Mouse (Mus musculus) mouse trophoblast stem cell (cell line): ENCODE results near the gene Gm21650.
"Not testable (repeated sequence)": the region's sequence is repeated elsewhere in the genome, so short reads cannot be mapped to it uniquely, and the experiment has no call there.

ENCODE experiments used
- in situ Hi-C, 2 experiments: fragments of 300-500 bp; cut with MseI, MboI; formaldehyde crosslinking; loops; 2 replicates in 1 of 2; 3 replicates in 1 of 2; pipeline ENCODE4 v1.15.1; 2025

The Gm21650 gene

DNA sequence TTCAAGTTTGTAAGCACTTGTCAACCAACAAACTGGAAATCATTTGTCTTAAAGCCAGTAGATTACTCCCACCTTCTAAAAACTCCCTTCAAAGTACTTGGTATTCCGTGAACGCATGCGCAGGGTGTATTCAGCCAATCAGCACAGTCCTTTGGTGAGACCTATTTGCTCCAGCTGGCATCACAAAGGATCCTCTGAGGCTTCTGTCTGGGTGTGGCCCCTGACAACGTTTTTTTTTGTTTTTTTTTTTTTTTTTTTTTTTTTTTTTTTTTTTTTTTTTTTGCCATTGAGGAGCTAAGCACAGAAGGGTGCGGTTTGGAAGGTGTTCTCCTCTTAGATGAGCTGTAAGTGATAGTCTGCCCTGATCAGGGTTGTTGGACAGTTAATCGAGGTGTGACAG lies at the start of gene Gm21650:
Gm21650 (plus strand) TSS at position 301 of the 400 bp plus-strand sequence.
- in situ Hi-C loops, result not testable (repeated sequence)
